Mouse (Mus musculus): ENCODE results near the gene Rgma.

Gene Rgma

DNA sequence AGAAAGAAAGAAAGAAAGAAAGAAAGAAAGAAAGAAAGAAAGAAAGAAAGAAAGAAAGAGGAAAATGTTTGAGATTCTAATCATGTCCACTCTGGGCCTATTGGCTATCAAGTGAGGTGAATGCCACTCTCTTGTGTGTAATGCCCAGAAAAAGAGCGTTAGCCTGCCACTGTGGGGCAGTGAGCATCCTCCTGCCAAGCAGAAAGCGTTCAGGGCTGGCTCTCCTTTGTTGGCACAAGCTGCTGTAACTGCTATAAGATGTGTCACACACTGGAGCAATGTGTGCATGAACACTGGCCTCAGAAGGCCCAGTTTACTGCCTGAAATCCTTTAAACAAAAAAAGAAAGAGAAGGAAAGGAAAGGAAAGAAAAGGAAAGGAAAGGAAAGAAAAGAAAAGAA lies 26.8 kb downstream of the Rgma start:
- DNase-seq = no peak

DNA sequence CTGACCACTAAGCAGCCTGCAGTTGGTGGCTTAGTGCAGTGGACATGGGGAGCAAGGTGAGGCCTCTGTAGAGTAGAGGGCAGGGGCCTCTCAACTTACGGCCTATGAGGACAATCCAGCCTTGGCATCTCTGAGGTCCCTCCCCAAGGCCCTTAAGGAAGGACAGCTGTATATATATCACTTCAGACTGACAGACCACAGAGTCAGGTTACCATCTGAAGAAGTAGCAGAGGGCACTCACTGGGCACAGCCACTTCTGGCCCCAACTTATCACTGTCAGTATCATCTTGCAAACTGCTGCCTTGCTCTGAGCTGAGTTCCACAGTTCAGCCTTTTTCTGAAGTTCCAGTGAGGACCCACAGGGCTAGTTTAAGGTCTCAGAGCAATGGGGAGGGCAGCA lies 27.4 kb downstream of the Rgma start:
- DNase-seq = no peak

DNA sequence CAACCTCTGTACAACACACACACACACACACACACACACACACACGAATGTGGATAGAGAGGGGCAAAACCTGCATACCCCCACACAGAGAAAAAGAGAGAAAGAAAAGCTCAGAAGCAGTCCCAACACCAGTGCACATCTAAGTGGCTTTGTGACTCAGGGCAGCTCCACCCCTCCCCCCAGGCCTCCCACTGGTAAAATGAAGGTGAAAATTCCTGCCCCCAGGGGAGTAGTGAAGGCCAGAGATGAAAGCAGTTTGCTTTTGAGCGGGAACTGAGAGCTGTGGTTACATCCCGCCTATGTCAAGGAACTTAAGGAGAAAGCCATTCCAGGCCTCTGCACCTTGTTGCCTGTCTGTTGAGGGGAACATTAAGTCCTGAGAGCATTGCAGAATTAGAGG lies 28.2 kb downstream of the Rgma start:
- DNase-seq = no peak

DNA sequence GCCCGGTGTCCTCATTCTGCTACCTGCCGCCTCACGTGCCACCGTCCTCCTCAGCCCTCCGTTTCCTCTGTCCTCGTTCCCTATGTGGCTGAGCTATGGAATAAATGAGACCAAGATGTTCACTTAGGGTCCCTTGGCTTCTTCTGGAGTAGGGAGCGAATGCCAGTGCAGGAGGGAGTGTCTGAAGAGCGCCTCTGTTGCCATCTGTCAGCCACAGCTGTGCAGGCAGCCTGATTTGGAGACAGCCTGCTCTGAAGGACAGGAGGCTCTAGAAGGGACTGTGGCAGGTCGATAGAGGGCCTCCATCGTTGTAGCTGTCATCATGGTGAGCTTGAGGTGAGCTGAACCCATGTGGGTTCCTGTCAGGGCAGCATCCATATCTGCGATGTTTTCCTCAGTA lies 30.2 kb downstream of the Rgma start:
- no peak for DNase-seq

DNA sequence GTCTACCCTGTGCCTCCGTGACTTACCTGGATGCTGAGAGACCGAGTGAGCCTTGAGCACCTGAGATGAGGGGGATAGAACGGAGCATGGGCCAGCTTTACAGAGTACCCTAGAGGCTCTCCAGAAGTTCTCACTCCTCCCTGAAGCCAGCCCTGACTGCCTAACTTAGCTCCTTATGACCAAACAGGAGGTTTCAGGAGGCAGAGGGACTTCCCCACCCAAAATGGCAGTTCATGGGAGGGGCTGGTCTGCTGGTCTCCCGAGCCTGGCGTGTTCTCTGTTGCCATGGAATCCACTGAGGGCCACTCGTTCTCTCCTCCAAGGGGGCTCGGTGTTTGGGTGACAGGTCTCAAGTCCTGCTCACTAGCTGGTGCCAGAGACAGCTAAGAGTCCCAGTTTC lies 36.2 kb downstream of the Rgma start:
- no peak for DNase-seq

DNA sequence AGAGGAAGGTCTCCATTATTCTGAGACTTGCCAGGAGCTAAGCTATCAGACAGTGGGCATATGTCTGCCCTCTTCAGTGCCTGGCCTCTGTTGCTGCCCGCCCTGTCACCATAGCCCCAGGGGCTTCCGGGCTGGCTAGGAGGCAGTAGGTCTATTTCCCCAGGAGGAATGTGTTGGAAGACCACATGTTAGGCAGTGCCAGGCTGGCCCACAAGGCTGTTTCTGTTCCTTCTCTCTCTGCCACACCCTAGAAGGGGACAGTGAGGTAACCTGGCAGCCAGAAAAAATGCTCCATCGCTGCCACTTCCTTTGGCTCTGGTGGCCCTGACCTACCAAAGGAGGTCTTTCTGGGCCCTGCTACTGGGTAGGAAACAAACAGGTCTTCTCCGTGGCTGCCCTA lies 36.7 kb downstream of the Rgma start:
- no peak for DNase-seq

DNA sequence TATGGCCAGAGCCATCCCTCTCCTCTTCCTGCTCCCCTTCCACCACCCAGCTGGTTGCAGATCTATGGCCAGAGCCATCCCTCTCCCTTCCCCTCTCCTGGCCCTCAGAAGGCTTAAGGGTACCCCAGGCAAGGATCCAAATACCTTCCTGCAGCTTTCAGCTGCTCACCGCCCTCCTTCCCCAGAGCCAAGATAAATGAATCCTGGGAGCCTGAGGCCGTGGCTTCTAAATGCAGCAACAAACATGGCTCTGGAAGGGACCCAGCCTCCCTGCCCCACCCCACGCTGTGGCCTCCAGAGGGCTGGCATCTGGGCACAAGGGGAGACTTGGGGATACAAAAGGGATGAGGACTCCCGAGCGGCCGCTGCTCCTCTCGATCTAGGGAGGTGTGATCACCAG lies 37.1 kb downstream of the Rgma start:
- DNase-seq = no peak

DNA sequence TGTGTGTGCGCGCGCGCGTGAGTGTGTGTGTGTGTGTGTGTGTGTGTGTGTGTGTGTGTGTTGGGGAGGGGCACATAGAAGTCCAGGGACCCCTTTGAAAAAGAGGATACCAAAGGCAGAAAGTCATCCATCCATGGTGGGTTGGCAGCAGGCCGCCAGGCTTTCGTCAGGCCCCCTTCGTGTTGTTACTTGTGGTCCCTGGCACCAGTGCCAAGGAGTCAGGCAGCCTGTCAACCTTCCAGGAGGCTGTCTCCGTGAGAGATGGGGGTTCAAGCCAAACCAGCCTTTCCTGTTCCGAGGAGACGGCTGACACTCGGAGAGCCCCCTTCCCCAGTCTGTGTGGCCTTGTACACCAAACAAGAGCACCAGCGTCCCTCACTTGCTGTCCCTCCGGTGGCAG lies 38.9 kb downstream of the Rgma start:
- no peak for DNase-seq

DNA sequence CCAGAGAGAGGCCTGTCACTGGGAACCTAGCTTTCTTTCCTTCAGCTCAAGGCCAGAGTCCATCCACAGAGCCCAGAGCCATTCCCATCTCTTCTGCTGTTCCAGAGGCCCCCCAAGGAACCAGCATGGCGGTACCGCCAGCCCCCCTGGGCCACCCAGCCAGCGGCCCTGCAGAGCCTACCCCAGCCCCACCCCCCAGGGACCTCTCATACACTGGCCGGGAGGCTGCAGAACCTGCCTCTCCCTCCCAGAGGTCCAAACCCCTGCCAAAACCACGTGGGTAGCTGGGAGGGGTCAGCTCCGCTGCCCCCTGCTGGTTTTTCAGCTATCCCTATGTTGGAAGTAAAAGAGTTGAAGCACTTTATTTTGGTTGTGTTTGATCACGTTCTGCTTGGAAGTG lies 44.1 kb downstream of the Rgma start:
- no peak for DNase-seq

DNA sequence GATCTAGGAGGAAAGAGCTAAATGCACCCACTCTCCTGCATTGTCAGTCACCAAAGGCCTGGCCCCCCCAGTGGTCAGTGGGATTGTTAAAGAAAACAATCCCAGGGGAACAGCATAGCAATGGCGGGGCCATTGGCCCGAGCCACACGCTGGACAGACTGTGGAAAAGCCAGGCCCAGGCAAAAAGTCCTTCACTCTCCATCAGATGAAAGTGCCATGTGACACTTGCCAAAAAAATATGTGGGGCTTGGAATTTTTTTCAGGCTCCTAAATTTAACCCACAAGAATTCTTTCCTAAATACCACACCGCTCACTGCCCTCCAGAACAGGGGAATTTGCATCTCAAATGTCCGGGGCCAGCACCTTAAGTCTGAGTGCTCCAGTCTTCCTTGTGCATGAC lies 45.5 kb downstream of the Rgma start:
- DNase-seq = no peak

DNA sequence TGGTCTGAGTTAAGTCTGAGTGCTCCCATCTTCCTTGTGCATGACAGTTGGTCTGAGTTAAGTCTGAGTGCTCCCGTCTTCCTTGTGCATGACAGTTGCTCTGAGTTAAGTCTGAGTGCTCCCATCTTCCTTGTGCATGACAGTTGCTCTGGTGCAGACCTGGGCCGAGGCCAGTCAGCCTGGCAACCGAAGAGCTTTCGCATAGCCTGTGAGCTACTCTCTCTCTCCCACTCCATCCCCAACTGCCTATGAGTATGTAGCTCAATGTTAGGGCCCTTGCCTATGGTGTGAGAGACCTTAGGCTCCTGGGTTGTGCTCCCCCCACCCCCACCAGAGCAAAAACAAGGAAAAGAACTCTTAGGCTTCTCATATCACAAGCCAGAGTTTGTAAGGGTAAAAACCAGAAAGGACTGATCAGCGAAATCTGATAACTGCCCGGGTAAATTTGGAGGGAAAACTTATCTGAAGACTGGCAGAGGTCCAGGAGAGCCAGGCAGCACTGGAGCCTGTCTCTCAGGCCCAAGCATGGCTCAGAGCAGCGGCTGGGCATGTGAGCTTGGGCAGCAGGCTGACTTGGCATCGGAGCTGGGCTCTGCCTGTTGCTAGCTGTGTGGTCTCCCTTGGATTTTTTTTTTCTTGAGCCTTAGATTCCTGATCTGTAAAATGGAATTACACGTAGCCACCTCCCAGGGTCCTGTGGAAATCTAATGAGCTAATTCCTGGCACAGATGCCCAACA lies 46.1 kb downstream of the Rgma start:
- DNase-seq = no peak

DNA sequence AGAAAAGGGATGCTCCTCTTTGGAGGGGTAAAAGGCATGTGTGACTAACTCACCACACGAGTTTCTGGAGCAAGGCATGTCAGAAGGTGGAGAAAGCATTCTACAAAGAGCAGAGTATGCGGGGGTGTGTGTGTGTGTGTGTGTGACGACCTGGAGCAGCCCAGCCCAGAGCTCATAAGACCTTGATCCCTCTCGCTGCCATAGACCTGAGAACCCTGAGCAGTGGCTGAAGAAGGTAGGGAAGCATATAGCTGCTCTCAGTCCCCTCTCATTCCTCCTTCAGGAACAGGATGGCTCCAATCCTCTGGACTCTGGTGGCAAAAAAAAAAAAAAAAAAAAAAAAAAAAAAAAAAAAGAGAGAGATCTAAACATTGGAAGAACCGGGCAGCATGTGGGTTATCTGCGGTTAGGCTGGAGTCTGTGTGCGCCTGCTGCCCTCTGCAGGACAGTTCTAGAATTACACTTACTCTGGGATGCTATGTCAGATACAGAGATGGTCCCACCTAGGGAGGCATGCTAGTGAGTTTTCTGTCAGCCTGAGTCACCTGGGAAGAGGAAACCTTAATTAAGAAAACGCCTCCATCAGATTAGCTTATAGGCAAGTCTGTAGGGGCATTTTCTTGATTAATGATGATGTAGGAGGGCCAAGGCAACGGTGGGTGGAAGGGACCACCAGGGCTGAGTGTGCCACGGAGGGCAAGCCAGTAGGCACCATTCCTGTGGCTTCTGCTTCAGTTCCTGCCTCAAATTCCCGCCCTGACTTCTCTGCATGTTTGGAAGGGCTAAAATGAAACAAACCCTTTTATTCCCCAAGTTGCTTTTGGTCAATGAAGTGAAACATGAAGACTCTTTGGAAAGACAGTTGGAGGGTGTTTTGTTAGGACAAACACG lies 47.2 kb downstream of the Rgma start:
- DNase-seq = peak; percentile 74

DNA sequence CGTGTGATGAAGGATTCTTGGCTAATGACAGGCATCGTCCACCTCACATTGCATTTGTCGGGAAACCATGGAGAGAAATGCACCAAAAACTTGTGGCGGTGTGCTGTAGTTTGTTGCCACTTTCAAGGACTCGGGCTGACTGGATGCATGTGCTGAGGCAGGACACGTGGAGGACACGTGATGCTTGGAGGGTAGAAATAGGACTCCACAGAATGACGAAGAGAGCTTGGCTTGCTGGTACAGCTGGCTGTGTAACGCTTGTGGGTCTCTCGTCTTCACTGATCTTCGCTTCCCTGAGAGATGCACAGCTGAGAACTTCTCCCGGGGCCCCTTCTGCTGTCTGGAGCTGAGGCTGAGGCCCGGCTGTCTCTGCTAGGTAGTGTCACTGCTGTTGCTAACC lies 47.9 kb downstream of the Rgma start:
- no peak for DNase-seq

DNA sequence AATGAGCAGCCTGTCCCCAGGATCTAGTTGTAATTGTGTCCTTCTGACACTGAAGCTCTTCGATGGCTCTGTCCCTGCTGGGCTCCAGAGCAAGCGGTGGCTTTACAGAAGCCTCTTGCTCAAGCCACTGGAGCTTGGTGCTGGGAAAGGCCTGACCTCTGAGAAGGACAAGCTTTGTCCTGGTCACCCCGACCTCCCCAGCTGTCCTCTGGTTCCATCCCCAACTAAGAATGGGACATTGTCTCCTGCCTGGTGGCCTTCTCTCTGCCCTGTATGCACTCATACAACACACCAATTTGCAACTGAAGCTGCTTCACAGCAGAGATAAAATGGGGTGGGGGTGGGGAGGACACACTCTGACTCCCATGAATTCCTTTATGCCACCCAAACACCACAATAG lies 48.9 kb downstream of the Rgma start:
- DNase-seq = no peak

DNA sequence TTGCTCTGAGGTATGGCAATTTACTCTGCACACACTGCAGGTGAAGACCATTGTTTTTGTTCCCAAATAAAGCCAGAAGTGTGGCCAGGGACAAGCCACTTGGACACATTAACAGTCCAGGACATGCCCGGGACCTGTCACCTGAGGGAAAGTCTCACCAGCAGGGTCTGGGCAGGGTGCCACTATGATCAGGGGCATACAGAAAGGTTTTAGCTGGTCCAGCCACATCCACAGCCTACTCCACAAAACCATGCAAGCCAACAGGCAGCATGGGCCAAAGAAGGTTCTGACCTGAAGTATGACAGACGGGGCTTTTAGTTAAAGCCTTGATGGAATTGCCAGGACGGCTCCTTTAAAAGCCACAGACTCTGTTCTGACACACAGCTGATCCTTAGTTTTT lies 49.4 kb downstream of the Rgma start:
- peak; percentile 55 for DNase-seq

DNA sequence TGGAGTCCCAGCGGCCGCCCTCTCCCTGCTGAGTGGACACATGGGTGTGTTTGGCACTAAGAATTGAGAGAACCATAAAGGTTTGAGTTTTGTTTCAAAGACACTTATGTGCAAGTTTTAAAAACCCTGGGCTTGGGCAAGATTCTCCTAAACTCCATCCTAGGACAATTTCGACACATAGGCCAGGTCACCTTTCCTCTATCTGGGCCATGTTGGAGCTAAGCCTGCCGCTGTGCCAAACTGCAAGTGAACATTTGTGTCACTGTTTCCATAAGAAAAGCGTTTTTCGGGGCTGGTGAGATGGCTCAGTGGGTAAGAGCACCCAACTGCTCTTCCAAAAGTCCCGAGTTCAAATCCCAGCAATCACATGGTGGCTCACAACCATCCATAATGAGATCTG lies 50.1 kb downstream of the Rgma start:
- no peak for DNase-seq

DNA sequence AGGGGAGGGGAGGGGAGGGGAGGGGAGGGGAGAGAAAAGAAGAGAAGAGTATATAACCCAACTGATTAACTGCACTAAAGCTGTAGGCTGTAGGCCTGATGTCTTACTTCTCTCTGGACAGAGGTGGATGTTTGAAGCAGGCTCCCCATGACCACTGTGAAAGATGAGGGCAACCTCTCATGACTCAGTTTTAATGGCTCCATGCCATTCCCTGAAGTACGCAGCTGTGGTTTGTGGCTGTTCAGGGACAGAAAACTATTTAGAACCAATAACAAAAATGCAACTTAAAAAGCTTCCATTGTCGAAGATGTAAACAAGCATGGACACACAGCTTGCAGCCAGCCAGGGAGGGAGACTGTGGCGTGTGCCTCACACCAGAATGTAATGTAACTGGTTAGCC lies 50.9 kb downstream of the Rgma start:
- no peak for DNase-seq

DNA sequence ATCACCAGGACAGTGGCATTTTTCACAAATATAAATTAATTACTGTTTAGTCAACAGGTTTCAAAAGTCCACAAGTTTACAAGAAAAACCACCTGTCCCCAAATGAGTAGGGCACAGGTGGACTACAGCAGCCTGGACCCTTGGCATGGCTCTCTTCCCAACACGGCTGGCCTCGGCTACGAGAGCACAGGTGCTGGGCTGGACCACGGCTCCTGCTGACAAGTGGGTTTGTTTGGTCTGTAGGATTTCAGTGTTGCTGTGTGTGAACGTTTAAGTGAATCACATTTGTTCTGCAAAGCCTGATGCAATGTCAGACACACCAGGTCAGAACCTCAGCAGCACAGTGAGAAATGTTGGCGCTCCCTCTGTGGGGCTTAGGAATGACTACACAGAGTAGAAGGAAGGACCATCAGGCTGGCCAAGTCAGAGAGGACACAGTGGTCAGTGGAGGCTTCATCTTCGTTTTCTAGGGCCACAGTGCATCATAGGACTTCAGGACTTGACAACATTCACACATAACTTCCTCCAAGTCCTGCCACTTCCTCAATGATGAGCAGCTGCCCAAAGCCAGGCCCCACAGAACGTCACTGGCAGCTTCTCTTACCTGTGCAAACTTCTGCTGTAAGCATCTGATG lies 51.6 kb downstream of the Rgma start:
- DNase-seq = no peak

DNA sequence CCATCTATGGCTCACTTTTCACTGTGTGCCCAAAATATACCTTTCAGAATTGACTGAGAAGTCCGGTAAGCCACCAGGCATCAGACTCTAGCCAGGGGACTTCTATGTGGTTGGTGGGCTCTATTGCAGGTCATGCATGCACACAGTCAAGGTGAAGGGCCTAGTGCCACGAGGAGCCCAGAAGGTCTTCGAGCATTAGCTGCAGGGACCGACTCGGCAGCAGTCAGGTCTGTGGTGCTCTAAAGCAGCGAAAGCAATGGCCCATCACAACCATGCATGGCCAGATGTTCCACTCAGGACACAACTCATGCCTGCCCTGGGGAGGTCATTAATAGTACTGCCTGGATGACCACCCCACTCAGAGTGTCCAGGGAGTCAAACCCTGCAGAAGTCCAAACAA lies 52.5 kb downstream of the Rgma start:
- DNase-seq = no peak

DNA sequence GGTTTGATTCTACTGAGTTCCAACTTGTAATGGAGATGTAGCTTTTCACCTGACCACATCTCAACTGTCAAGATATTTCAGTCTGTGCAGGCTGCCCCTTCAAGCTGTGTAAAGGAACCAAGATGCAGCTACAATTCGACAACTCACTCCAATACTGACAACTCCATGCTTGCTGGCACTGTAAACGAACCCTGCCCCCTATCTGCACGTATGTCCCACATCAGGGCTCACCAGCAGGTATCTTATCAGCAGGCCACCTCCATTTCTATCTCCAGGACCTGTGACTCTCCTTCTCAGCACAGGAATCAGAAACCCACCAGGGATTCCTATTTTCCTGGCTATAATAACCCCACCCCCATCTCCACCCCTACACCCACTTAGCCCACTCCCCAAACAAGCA lies 53.2 kb downstream of the Rgma start:
- DNase-seq = no peak

DNA sequence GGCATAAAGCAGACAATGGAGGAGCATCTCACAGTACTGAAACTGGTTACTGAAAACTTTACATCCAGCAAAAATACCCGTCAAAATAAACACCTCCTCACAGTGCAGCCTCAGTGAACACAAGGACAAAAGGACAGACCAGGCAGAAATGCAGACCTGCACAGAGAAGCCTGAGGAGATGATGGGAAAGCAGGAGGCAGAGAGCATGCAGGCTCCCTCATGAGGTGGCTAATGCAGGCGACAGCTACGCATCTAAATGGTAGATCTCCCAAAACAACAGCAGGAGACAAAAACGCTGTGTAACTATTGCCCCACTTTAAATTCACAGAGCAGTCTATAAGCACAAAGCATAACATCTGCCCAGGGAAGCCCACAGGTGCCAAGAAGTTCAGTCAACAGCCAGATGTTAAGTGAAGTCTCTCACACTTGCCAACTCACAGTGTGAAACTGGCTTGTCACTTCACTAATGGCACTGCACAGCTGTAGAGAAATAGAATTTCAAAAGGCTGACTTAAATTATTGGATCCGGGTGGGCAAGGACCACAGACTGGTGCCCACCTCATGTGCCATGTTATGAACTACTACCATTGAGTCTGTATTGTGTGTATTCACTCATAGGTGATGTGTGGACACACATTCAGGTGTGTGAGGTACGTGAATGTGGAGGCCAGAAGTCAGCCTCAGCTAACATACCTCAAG lies 58.5 kb downstream of the Rgma start:
- no peak for DNase-seq

DNA sequence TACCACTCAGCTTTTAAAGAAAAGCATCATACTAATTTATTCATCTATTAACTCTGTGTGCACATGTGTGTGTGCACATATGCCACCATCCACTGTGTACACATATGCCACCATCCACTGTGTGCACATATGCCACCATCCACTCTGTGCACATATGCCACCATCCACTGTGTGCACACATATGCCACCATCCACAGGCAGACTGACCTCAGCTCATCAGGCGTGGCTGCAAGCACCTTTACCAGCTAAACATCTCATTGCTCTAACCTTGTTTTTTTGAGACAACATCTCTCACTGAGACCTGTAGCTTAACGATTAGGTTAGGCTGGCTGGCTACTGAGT lies 59.0 kb downstream of the Rgma start:
- no peak for DNase-seq

DNA sequence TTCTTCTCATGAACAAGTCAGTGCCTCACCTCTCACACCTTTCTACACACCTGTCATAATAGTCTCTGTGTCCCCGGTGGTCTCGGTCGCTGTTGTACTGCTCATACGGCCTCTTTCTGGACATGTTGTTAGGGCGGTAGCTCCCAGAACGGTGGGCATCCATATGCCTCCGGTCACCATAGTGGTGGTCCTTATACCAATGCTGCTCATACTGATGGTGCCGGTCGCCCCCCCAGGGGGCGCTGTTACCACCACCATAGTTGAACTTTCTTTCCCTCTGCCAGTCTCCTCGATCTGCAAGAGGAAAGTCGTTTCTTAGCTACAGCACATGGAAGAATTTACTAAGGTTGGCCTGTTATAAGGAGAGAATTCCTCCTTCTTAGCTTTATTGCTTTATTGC lies 60.4 kb downstream of the Rgma start:
- DNase-seq = no peak

DNA sequence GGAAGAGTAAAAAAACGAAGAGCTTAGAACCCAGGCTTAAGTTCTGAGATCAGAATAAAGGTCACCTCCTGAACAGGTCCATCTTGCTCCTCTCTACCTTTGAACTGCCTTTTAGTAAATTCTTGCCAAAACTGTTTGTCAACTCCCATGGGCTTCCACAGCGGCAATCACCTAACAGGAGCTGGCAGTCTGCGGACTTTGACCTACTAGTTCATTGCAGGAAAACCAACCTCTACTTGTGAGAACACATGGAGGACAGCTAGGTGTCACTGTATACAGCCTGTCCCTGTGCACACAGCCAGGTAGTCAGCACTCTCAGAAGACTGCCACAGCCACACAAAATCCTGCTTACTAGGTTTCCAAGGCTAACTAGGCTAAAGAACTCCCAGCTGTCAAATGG lies 66.5 kb downstream of the Rgma start:
- DNase-seq = no peak
